Mouse (Mus musculus) adrenal gland, postnatal 0 days (tissue): ENCODE results near the gene Grik5. TPM values are rescaled to one million over a fixed set of nuclear protein-coding genes. Genes with fewer than 3 reads are reported as not detected.

Experiments used
- microRNA-seq: library from miRNA; unstranded; fragments of <30 nt; microRNA quantifications from one replicate; pipeline ENCODE4, GENCODE M21; 2016; ENCODE audit warnings: borderline replicate concordance; ENCODE audit not compliant: insufficient number of aligned reads
- polyA plus RNA-seq: library from polyadenylated mRNA; unstranded; fragments of >200 nt; fragmentation: Nextera tagmentation; extraction: Ambion mirVana; gene quantifications from 2 replicates; pipeline ENCODE4 v1.2.1, GENCODE M21; 2015

Grik5 gene
- 4.1 and 5.5 TPM in 2 replicates for polyA plus RNA-seq

DNA sequence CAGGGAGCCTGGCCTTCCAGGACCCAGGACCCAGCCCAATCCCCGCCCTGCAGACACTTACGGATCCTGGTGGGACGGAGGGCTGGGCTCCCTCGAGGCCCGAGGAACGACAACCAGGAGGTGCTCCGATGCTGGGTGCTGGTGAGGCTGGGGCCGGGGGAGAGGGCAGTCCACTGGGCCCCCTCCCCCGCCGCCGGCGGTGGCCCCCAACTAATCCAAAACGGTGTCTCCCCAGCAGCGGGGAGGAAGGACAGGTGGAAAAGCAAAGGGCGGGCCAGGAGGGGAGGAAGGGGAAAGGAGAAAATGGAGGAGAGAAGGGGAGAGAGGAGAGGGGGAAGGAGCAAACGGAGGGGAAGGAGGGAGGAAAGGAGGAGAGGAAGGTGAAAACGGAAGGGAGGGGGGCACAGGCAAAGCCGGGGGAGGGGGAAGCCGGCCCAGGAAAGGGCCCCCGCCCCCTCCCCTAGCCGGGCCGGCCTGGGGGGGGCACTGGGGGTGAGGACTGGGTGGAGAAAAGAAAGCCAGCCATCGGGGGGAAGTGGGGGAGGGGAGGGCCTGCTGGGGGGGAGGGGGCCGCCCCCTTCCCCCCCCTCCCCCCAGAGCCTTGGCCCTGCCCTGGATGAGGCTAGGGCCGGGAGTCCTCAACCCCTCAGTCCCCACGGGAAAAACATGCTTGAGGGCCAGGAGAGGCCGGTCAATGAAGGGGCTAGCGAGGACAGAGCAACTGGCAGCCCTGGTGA, at the start of gene Grik5, which contains the start of gene Zfp574:
Grik5 (minus strand) TSS at position 368 of the 737 bp plus-strand sequence.
Zfp574 (plus strand) TSS at position 589 of the 737 bp plus-strand sequence.

DNA sequence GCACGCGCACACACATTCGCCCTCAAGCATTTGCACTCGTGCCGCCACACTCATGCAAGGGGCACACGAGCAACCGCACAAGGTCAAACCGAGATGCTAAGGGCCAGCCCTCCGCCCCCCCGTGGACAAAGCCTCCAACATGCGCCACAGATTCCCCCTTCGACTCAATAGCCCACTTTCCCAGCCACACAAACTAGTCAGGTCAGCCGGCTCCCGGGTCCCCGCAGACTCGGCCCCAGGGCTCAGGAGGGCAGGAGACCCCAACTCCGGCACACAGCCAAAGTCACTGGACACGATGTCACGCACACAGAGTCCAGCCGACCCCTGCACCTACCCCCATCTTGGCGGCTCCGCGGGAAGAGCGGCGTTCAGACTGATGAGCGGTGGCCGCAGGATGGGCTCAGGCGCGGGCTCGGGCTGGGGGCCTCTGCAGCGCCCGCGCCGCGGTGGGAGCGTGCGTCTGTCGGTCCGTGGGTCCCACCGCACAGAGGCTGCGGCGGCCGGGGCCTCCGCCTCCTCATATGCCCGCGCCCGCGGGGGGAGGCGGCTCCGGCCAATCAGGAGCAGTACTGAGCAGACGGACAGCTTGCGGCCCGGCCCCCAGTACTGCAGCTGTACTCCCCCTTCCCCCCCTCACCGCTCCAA, 66.6 kb downstream of the Grik5 start, which contains the start of gene Atp1a3:
Atp1a3 (minus strand) TSS at position 538 of the 645 bp plus-strand sequence.

DNA sequence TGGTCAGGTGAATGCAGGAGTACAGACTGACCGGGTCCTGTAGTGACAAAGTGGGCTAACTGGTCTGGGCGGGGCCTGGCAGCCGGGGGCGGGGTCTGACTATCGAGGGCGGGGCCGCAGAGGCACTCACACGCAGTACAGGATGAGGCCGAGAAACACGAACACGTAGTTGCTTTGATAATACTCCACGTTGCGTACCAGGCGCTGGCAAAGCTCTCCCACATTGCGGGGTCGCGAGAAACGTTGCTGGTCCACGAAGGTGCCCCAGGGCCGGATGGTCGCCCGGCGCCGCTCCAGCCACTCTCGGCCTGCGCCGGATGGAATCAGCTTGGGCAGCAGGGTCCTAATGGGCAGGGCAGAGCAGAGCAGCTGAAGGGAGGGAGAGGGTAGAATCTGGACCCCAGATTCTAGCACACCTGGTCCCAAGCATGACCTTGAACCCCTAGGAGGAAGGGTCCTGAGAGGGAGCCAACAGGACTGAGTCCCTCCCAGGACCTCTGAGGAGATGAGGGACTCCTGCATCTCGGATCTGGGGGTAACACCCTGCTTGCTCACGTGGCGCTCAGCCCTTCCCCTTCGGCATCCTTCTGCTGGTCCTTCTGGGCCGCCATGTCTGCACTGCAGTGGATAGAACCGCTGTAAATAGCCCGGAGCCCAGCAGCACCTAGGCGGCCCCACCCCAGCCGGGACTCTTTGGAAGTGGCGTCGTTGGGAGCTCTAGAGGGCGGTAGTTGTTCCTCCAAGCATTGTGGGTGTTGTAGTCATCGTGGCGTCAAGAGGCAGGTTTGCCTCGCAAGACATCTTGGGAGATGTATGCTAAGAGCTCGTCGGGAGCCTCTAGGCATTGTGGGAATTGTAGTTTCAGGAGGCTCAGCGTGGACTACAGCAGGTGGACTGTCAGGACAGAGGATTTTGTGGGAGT, 99.9 kb downstream of the Grik5 start, which contains the start of gene Rabac1:
Rabac1 (minus strand) TSS at position 783 of the 922 bp plus-strand sequence.

Small RNAs within 50 kb of the gene (microRNA-seq; reads per million reads assigned to microRNA genes)
- gene Mir6537 (not detected), gene Mir7046 (not detected), gene Mir7047 (not detected)

Other genes with a start within 250 kb of the Grik5 start
- gene Gm9844, start 210.1 kb downstream of the Grik5 start, polyA plus RNA-seq = 9.4 and 19.0 TPM in 2 replicates
- gene Lypd4, start 202.4 kb downstream of the Grik5 start, polyA plus RNA-seq = not detected in 2 replicates
- not detected in 2 replicates for gene Dmrtc2, start 202.3 kb downstream of the Grik5 start, polyA plus RNA-seq
- gene Rps19, start 188.0 kb downstream of the Grik5 start, polyA plus RNA-seq = 1,981 and 2,504 TPM in 2 replicates
- gene Cd79a, start 175.0 kb downstream of the Grik5 start, polyA plus RNA-seq = 2.2 and 3.0 TPM in 2 replicates
- gene Arhgef1, start 169.4 kb downstream of the Grik5 start, polyA plus RNA-seq = 50.7 and 65.6 TPM in 2 replicates
- gene Gm4881, start 127.9 kb downstream of the Grik5 start, polyA plus RNA-seq = not detected in 2 replicates
- 474 and 646 TPM in 2 replicates for gene Rabac1, start 99.6 kb downstream of the Grik5 start, polyA plus RNA-seq
- 55.3 and 60.0 TPM in 2 replicates for gene Atp1a3, start 66.4 kb downstream of the Grik5 start, polyA plus RNA-seq
- 14.3 and 18.7 TPM in 2 replicates for gene Zfp574, start 221 bp upstream of the Grik5 start, polyA plus RNA-seq
- 4.9 and 12.6 TPM in 2 replicates for gene Pou2f2, start 107.4 kb upstream of the Grik5 start, polyA plus RNA-seq
- gene Dedd2, start 148.3 kb upstream of the Grik5 start, polyA plus RNA-seq = 12.6 and 13.3 TPM in 2 replicates
- gene Zfp526, start 149.1 kb upstream of the Grik5 start, polyA plus RNA-seq = 1.5 and 2.4 TPM in 2 replicates
- 8.4 and 10.2 TPM in 2 replicates for gene Gsk3a, start 165.5 kb upstream of the Grik5 start, polyA plus RNA-seq
- 7.6 and 8.3 TPM in 2 replicates for gene Erf, start 178.4 kb upstream of the Grik5 start, polyA plus RNA-seq
- gene Cic, start 195.4 kb upstream of the Grik5 start, polyA plus RNA-seq = 21.1 and 23.1 TPM in 2 replicates
- 102 and 162 TPM in 2 replicates for gene Pafah1b3, start 225.6 kb upstream of the Grik5 start, polyA plus RNA-seq
- gene Prr19, start 229.1 kb upstream of the Grik5 start, polyA plus RNA-seq = 0.13 TPM in 1 of 2 replicates, not detected in the other
- gene Tmem145, start 233.8 kb upstream of the Grik5 start, polyA plus RNA-seq = 3.8 and 7.2 TPM in 2 replicates
- 7.3 and 8.4 TPM in 2 replicates for gene Megf8, start 244.8 kb upstream of the Grik5 start, polyA plus RNA-seq